Mouse (Mus musculus) hindbrain, postnatal 0 days (tissue): ENCODE data around the gene Lin7a. TPM values are rescaled to one million over a fixed set of nuclear protein-coding genes. Genes with fewer than 3 reads are reported as not detected.

Experiments
- ATAC-seq: fragments of 200-750 bp; cut with Nextera tagmentation; 2 replicates; pipeline ENCODE4 v1.8.0; 2017; ENCODE audit warnings: mild to moderate bottlenecking, moderate TSS enrichment, moderate library complexity
- DNase-seq: peaks from one replicate; pipeline ENCODE4 v3.0.0-alpha.2; 2015; ENCODE audit warnings: low spot score
- H3K27ac ChIP-seq: fragments of 300-500 bp; sonication (generic); 2 replicates; pipeline ENCODE4 v1.5.1; 2014; ENCODE audit warnings: mild to moderate bottlenecking
- H3K27me3 ChIP-seq: fragments of 300-500 bp; sonication (generic); 2 replicates; pipeline ENCODE4 v1.6.1; 2014; ENCODE audit warnings: low read length, mixed read lengths; ENCODE audit not compliant: insufficient read depth
- H3K36me3 ChIP-seq: fragments of 300-500 bp; sonication (generic); 2 replicates; pipeline ENCODE4 v1.6.1; 2014; ENCODE audit warnings: low read length, mixed read lengths; ENCODE audit not compliant: insufficient read depth
- H3K4me1 ChIP-seq: fragments of 300-500 bp; sonication (generic); 2 replicates; pipeline ENCODE4 v1.6.1; 2014; ENCODE audit warnings: antibody characterized with exemption, low read length, mixed read lengths; ENCODE audit not compliant: insufficient read depth
- H3K4me2 ChIP-seq: fragments of 300-500 bp; sonication (generic); 2 replicates; pipeline ENCODE4 v1.6.1; 2014; ENCODE audit warnings: low read depth, mild to moderate bottlenecking, low read length, moderate library complexity, mixed read lengths
- H3K4me3 ChIP-seq: fragments of 300-500 bp; sonication (generic); 2 replicates; pipeline ENCODE4 v1.5.1; 2014; ENCODE audit warnings: low read length
- H3K9ac ChIP-seq: fragments of 300-500 bp; sonication (generic); replicated peaks from 2 replicates; pipeline ENCODE4 v1.6.1; 2014; ENCODE audit warnings: mild to moderate bottlenecking, low read length, moderate library complexity, mixed read lengths
- H3K9me3 ChIP-seq: fragments of 300-500 bp; sonication (generic); 2 replicates; pipeline ENCODE4 v1.6.1; 2016; ENCODE audit warnings: low read length, mixed read lengths
- CTCF ChIP-seq: IDR thresholded peaks from 2 replicates; pipeline ENCODE4 v1.5.1; 2016; ENCODE audit warnings: antibody characterized with exemption, control low read depth, low read depth
- WGBS: fragments of 180-500 bp; shearing (Covaris S2); extraction: QIAGEN DNeasy Blood & Tissue Kit; methylation state at CpG from one replicate; pipeline ENCODE4 v1.1.7; 2014; 5-methylcytosine and 5-hydroxymethylcytosine counted together
- polyA plus RNA-seq: library from polyadenylated mRNA; unstranded; fragments of >200 nt; fragmentation: Nextera tagmentation; extraction: Ambion mirVana; gene quantifications from 2 replicates; pipeline ENCODE4 v1.2.1, GENCODE M21; 2015
- total RNA-seq: library from RNA; depleted of rRNA; stranded (reverse); fragments of >200 nt; gene quantifications from 2 replicates; pipeline ENCODE4 v1.2.3, GENCODE M21; 2014

Lin7a gene
- total and polyA plus RNA-seq, 2 experiments from 2014 or later = 26.0 to 27.8 TPM

DNA sequence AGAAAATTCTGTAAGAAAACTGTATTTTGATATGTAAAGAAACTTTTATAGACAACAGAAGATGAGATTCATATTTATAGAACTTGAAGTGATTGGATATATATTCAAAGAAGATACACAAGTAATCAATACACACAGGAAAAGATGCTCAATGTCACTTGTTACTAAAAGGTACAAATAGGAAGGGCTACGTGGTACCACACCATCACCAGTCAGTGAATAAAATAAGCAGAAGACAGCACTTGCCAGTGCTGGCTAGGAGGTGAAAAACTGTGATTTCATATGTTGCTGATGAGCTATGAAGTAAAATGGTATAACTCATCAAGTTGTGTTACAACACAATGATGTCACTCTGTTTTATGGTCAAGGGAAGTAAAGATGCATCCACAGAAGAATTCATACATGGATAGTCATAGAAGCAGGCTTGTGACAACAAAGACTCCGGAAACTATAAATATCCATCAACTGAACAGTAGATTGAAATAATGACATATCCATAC lies 25.5 kb upstream of the Lin7a start:
- H3K36me3 ChIP-seq = no peaks in the 10 kb centered on the region
- no peaks in the 10 kb centered on the region for H3K27me3 ChIP-seq
- H3K4me2 ChIP-seq = no peak overlapping the region
- H3K4me3 ChIP-seq = no peak overlapping the region
- no peak for DNase-seq
- H3K9me3 ChIP-seq = no peaks in the 10 kb centered on the region
- H3K4me1 ChIP-seq = no peaks in the 10 kb centered on the region
- TF ChIP-seq CTCF = no peak
- H3K9ac ChIP-seq = no peak overlapping the region
- H3K27ac ChIP-seq = no peak overlapping the region
- ATAC-seq = no peak
- WGBS = 88% methylated on average over 2 of the region's 2 CpGs

DNA sequence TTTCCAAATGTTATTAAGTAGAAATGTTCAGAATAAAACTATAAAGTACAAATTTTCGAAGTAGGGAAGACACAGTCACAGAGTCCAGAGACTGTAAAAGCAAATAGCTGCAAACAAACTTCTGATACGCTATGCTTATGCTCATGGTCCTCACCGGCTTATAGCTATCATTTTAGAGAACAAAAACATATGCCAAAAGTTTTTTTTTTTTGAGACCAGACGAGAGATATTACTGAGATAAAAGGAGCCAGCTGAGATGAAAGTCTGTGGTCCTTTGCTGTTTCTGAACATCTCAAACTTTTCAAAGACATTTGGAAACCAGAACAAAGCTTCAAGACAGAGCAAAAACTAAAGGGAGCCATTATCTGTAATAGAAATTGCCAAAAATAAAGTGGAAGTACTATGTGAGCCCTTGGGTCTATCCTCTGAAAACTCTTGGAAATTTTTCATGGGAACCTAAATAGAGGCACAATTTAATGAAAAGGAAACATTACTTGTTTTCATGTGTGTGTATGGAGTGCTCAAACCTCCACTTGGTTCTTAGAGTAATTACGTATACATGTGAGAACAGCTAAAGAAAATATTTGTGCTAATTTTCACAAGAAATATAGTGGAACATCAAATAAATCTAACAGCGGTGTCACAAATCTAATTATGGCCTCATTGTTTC lies 24.4 kb upstream of the Lin7a start:
- Histone ChIP-seq H3K9me3 (no peaks in the 10 kb centered on the region), H3K27ac (no peak overlapping the region), H3K4me3 (no peak overlapping the region), H3K27me3 (no peaks in the 10 kb centered on the region), H3K4me1 (no peaks in the 10 kb centered on the region), H3K9ac (no peak overlapping the region), H3K36me3 (no peaks in the 10 kb centered on the region), H3K4me2 (no peak overlapping the region)
- no peak for TF ChIP-seq CTCF
- 84% methylated on average over 6 of the region's 6 CpGs for WGBS
- DNase-seq (no peak), ATAC-seq (no peak)

DNA sequence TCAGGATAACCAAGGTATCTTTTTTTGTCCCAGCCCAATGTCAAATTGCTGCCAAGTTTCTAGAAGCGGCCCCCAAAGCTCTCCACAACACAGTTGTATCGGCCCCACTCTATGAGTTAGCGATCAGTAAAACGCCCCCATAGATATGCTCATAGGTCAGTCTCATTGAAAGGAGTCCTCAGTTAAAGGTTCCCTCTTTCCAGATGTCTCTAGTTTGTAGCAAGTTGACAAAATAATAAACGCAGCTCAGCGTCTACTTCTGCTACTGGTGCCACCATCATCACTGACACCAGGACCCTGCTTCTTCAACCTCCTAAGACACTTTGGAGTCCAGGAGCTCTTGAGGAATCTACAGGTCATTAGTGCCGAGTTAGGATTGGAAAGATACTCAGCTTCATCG lies 23.0 kb upstream of the Lin7a start:
- Histone ChIP-seq H3K4me1 (no peaks in the 10 kb centered on the region), H3K36me3 (no peaks in the 10 kb centered on the region), H3K4me2 (no peak overlapping the region), H3K27ac (no peak overlapping the region), H3K9me3 (no peaks in the 10 kb centered on the region), H3K27me3 (no peaks in the 10 kb centered on the region), H3K9ac (no peak overlapping the region), H3K4me3 (no peak overlapping the region)
- no peak for ATAC-seq
- TF ChIP-seq CTCF = no peak
- WGBS = 89% methylated on average over 8 of the region's 8 CpGs
- no peak for DNase-seq

DNA sequence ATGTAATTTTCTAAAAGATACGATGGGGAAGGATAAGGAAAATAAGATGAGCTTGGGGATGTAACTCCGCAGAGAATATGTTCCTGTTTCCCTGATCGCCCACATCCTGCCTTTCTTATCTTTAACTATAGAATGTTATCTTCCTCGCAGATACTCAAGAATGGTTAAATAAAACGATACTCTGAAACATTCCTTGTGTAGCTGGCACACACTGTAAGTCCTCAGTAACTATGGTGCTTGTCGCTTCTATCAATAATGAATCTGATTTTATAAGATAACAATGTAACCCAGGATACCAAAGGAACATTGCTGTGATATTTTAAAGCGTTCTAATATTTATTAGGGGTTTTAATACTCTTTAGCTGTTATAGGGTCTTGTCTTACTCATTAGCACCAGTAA lies 22.4 kb upstream of the Lin7a start:
- 91% methylated on average over 7 of the region's 7 CpGs for WGBS
- Histone ChIP-seq H3K4me1 (no peaks in the 10 kb centered on the region), H3K9ac (no peak overlapping the region), H3K4me2 (no peak overlapping the region), H3K27me3 (no peaks in the 10 kb centered on the region), H3K4me3 (no peak overlapping the region), H3K9me3 (no peaks in the 10 kb centered on the region), H3K36me3 (no peaks in the 10 kb centered on the region), H3K27ac (no peak overlapping the region)
- no peak for TF ChIP-seq CTCF
- ATAC-seq = no peak
- no peak for DNase-seq

DNA sequence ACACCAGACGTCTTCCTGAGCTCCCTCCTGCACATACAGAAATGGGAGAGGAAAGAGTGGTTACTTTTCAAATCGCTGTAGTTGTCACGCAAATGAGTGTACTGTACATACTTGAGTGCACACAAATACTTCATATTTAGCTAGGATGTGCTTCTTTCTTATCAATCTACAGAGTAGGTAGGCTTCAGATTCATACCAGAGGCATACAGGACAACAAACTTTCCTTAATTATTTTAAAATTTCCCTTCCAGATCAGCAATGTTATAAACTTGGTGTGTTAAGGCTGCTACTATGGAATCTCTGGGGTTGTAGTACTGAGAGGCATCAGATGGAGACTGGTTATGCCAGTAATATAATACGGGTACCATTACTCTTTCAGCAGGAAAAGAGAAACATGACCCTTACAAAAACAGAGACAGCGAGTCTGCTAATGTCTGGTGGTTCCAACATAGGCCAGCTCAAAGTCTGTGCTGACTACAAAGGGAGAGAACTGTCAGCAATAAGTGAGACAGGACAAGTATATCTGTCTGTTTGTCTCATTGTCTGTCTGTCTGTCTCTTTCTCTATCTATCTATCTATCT lies 21.8 kb upstream of the Lin7a start:
- H3K9me3 ChIP-seq = no peaks in the 10 kb centered on the region
- TF ChIP-seq CTCF = no peak
- no peak overlapping the region for H3K4me3 ChIP-seq
- no peak overlapping the region for H3K9ac ChIP-seq
- ATAC-seq (no peak), DNase-seq (no peak)
- no peaks in the 10 kb centered on the region for H3K4me1 ChIP-seq
- H3K36me3 ChIP-seq = no peaks in the 10 kb centered on the region
- no peaks in the 10 kb centered on the region for H3K27me3 ChIP-seq
- 87% methylated on average over 5 of the region's 5 CpGs for WGBS
- H3K4me2 ChIP-seq = no peak overlapping the region
- no peak overlapping the region for H3K27ac ChIP-seq

DNA sequence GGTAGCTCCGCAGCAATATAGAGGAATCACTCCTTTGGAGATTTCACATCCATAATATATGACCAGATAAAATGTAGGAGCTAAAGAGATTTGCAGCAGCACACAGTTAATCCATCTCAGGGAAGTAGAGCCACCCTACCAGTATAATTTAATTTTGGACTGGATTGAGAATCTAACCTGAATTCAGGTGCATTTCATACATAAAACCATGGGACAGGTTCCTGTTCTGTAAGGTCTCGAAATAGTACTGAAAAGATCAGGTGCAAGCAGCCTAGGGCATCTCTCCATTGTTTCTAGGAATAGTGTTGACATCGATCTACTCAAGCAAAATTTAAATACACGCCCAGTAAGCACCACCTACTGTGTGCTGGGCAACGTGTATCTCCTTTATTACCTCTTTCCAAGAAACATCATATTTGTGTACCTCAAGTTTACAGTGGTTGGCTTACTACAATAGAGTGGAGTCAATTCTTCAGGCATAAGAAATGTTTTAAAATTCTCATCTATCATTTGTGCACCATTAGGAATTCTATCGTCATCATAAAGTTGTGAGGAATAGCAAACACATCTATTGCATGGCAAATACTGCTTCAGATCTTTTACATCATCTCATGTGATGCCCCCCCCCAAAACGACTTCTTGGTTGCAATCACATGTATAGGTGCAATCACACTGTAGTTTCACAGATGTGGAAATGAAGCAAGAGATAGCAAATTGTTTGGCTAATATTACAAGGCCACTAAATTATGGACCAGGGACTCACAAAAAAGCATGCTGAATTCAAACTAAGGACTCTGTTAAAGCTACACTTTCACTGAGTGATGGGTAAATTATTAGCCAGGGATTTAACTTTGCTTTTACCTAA lies 20.9 kb upstream of the Lin7a start:
- Histone ChIP-seq H3K27me3 (no peaks in the 10 kb centered on the region), H3K4me2 (no peak overlapping the region), H3K27ac (no peak overlapping the region), H3K9ac (no peak overlapping the region), H3K4me3 (no peak overlapping the region), H3K36me3 (no peaks in the 10 kb centered on the region), H3K4me1 (no peaks in the 10 kb centered on the region), H3K9me3 (no peaks in the 10 kb centered on the region)
- no peak for ATAC-seq
- WGBS = 79% methylated on average over 7 of the region's 7 CpGs
- no peak for DNase-seq
- TF ChIP-seq CTCF = no peak

DNA sequence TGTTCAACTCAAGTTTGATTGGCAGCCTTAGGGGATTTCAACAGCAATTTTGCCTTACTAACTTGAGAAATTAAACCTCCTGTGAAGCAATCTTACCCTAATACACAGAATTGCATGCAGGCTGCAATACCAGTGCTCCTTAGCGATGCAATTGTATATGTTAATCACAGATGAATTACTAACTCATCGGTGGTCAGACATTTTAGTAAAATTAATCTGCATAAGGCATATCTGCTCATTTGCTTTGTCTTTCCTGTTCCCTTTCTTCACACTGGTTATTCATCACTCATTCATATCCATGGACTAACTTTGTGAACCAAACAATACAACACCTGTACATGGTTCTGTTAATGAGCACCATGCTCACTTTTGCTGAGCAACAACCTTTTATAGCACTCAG lies 20.2 kb upstream of the Lin7a start:
- Histone ChIP-seq H3K4me3 (no peak overlapping the region), H3K9me3 (no peaks in the 10 kb centered on the region), H3K4me1 (no peaks in the 10 kb centered on the region), H3K27ac (no peak overlapping the region), H3K36me3 (no peaks in the 10 kb centered on the region), H3K27me3 (no peaks in the 10 kb centered on the region), H3K4me2 (no peak overlapping the region), H3K9ac (no peak overlapping the region)
- DNase-seq = no peak
- WGBS = 75% methylated on average over 2 of the region's 2 CpGs
- TF ChIP-seq CTCF = no peak
- no peak for ATAC-seq
